Mouse (Mus musculus): ENCODE results near the gene Nudt17. TPM values are rescaled to one million over a fixed set of nuclear protein-coding genes. Genes with fewer than 3 reads are reported as not detected.
A peak's percentile ranks its signal among the peaks of the same experiment; 100 is the strongest.
"Not testable (repeated sequence)": the region's sequence is repeated elsewhere in the genome, so short reads cannot be mapped to it uniquely, and the experiment has no call there.

Gene Nudt17
- polyA plus RNA-seq, 1 experiment from 2014 or later = 12.0 TPM

- no peaks in the 10 kb centered on the region for H3K9me3 ChIP-seq (replicated peaks; ENCODE audit: control insufficient read depth, low read length)
- no peak overlapping the region for H3K9ac ChIP-seq (replicated peaks; ENCODE audit: low read length)
- H3K4me2 ChIP-seq (ENCODE audit: low read depth, low read length) = no peak overlapping the region
- H3K36me3 ChIP-seq (replicated peaks; ENCODE audit: control insufficient read depth, insufficient read depth, low read depth, low read length) = no peaks in the 10 kb centered on the region
- no peak overlapping the region for H3K27ac ChIP-seq (replicated peaks; ENCODE audit: low read depth, low read length)
- no peaks in the 10 kb centered on the region for H3K27me3 ChIP-seq (ENCODE audit: control insufficient read depth, insufficient read depth, low read length)
- DNase-seq (ENCODE audit: low spot score) (no peak), ATAC-seq (replicated peaks; ENCODE audit: insufficient number of reproducible peaks, low FRiP score, low TSS enrichment, low read depth) (no peak)
- H3K4me1 ChIP-seq (ENCODE audit: control insufficient read depth, insufficient read depth, low read length) = no peaks in the 10 kb centered on the region
- no peak overlapping the region for H3K4me3 ChIP-seq (ENCODE audit: low read depth, low read length)
- 90% methylated on average over 5 of the region's 5 CpGs for WGBS
Observed at GRCm38 (mm10) chr3:96666916-96667315, 41.4 kb downstream of the Nudt17 start.

GRCm38 (mm10) chr3:96665732-96666363 is 42.5 kb downstream of the Nudt17 start:
- H3K27ac ChIP-seq (replicated peaks; ENCODE audit: low read depth, low read length); H3K4me2 ChIP-seq (ENCODE audit: low read depth, low read length); DNase-seq (ENCODE audit: low spot score); H3K4me1 ChIP-seq (ENCODE audit: control insufficient read depth, insufficient read depth, low read length); H3K4me3 ChIP-seq (ENCODE audit: low read depth, low read length); H3K27me3 ChIP-seq (ENCODE audit: control insufficient read depth, insufficient read depth, low read length); H3K36me3 ChIP-seq (replicated peaks; ENCODE audit: control insufficient read depth, insufficient read depth, low read depth, low read length); H3K9me3 ChIP-seq (replicated peaks; ENCODE audit: control insufficient read depth, low read length); H3K9ac ChIP-seq (replicated peaks; ENCODE audit: low read length); ATAC-seq (replicated peaks; ENCODE audit: insufficient number of reproducible peaks, low FRiP score, low TSS enrichment, low read depth): not testable (repeated sequence)
- 83% methylated on average over 7 of the region's 7 CpGs for WGBS

- WGBS = 5% methylated on average over 17 of the region's 18 CpGs
- Histone ChIP-seq H3K9ac (replicated peaks; ENCODE audit: low read length) (peak overlapping the region; percentile 3; the same call in 1 of the 2 replicates), H3K27ac (replicated peaks; ENCODE audit: low read depth, low read length) (peak overlapping the region; percentile 38), H3K27me3 (ENCODE audit: control insufficient read depth, insufficient read depth, low read length) (no peaks in the 10 kb centered on the region), H3K9me3 (replicated peaks; ENCODE audit: control insufficient read depth, low read length) (no peaks in the 10 kb centered on the region), H3K4me2 (ENCODE audit: low read depth, low read length) (peak overlapping the region; percentile 21), H3K36me3 (replicated peaks; ENCODE audit: control insufficient read depth, insufficient read depth, low read depth, low read length) (no peaks in the 10 kb centered on the region), H3K4me1 (ENCODE audit: control insufficient read depth, insufficient read depth, low read length) (no peaks in the 10 kb centered on the region), H3K4me3 (ENCODE audit: low read depth, low read length) (no peak overlapping the region)
- ATAC-seq (replicated peaks; ENCODE audit: insufficient number of reproducible peaks, low FRiP score, low TSS enrichment, low read depth) (peak; percentile 89), DNase-seq (ENCODE audit: low spot score) (peak; percentile 92)
Observed at GRCm38 (mm10) chr3:96663432-96664239, 44.7 kb downstream of the Nudt17 start.

- no peaks in the 10 kb centered on the region for H3K9me3 ChIP-seq (replicated peaks; ENCODE audit: control insufficient read depth, low read length)
- H3K36me3 ChIP-seq (replicated peaks; ENCODE audit: control insufficient read depth, insufficient read depth, low read depth, low read length) = no peaks in the 10 kb centered on the region
- H3K9ac ChIP-seq (replicated peaks; ENCODE audit: low read length) = no peak overlapping the region; the same call in 1 of the 2 replicates
- ATAC-seq (replicated peaks; ENCODE audit: insufficient number of reproducible peaks, low FRiP score, low TSS enrichment, low read depth) (no peak), DNase-seq (ENCODE audit: low spot score) (no peak)
- peak overlapping the region; percentile 21 for H3K4me2 ChIP-seq (ENCODE audit: low read depth, low read length)
- H3K4me3 ChIP-seq (ENCODE audit: low read depth, low read length) = no peak overlapping the region
- peak overlapping the region; percentile 38 for H3K27ac ChIP-seq (replicated peaks; ENCODE audit: low read depth, low read length)
- no peaks in the 10 kb centered on the region for H3K4me1 ChIP-seq (ENCODE audit: control insufficient read depth, insufficient read depth, low read length)
- no peaks in the 10 kb centered on the region for H3K27me3 ChIP-seq (ENCODE audit: control insufficient read depth, insufficient read depth, low read length)
- WGBS = 44% methylated on average over 8 of the region's 8 CpGs
Observed at GRCm38 (mm10) chr3:96662731-96663316, 45.5 kb downstream of the Nudt17 start.

- Histone ChIP-seq H3K27me3 (ENCODE audit: control insufficient read depth, insufficient read depth, low read length) (no peaks in the 10 kb centered on the region), H3K4me2 (ENCODE audit: low read depth, low read length) (no peak overlapping the region), H3K9ac (replicated peaks; ENCODE audit: low read length) (no peak overlapping the region), H3K27ac (replicated peaks; ENCODE audit: low read depth, low read length) (no peak overlapping the region), H3K4me1 (ENCODE audit: control insufficient read depth, insufficient read depth, low read length) (no peaks in the 10 kb centered on the region), H3K36me3 (replicated peaks; ENCODE audit: control insufficient read depth, insufficient read depth, low read depth, low read length) (no peaks in the 10 kb centered on the region), H3K9me3 (replicated peaks; ENCODE audit: control insufficient read depth, low read length) (no peaks in the 10 kb centered on the region), H3K4me3 (ENCODE audit: low read depth, low read length) (no peak overlapping the region)
- no peak for DNase-seq (ENCODE audit: low spot score)
- 87% methylated on average over 2 of the region's 2 CpGs for WGBS
- no peak for ATAC-seq (replicated peaks; ENCODE audit: insufficient number of reproducible peaks, low FRiP score, low TSS enrichment, low read depth)
Observed at GRCm38 (mm10) chr3:96660901-96661300, 47.5 kb downstream of the Nudt17 start.

Other genes with a start within 250 kb of the Nudt17 start
- 1.2 and 1.5 TPM in 2 replicates for gene Hfe2, start 183.4 kb downstream of the Nudt17 start, polyA plus RNA-seq (2014; fragmentation: Nextera tagmentation; extraction: Ambion mirVana)
- gene Txnip, start 150.6 kb downstream of the Nudt17 start, polyA plus RNA-seq (2014; fragmentation: Nextera tagmentation; extraction: Ambion mirVana) = 62.3 and 63.6 TPM in 2 replicates
- gene Gm16253, start 131.6 kb downstream of the Nudt17 start, polyA plus RNA-seq (2014; fragmentation: Nextera tagmentation; extraction: Ambion mirVana) = not detected in 2 replicates
- 13.2 and 14.2 TPM in 2 replicates for gene Polr3gl, start 114.4 kb downstream of the Nudt17 start, polyA plus RNA-seq (2014; fragmentation: Nextera tagmentation; extraction: Ambion mirVana)
- gene Ankrd34a, start 111.9 kb downstream of the Nudt17 start, polyA plus RNA-seq (2014; fragmentation: Nextera tagmentation; extraction: Ambion mirVana) = 0.90 and 1.1 TPM in 2 replicates
- gene Lix1l, start 107.4 kb downstream of the Nudt17 start, polyA plus RNA-seq (2014; fragmentation: Nextera tagmentation; extraction: Ambion mirVana) = 6.5 and 7.0 TPM in 2 replicates
- 195 and 196 TPM in 2 replicates for gene Rbm8a, start 78.6 kb downstream of the Nudt17 start, polyA plus RNA-seq (2014; fragmentation: Nextera tagmentation; extraction: Ambion mirVana)
- gene Pex11b, start 73.2 kb downstream of the Nudt17 start, polyA plus RNA-seq (2014; fragmentation: Nextera tagmentation; extraction: Ambion mirVana) = 54.7 and 62.3 TPM in 2 replicates
- not detected in 2 replicates for gene Gm42957, start 73.1 kb downstream of the Nudt17 start, polyA plus RNA-seq (2014; fragmentation: Nextera tagmentation; extraction: Ambion mirVana)
- gene Itga10, start 63.0 kb downstream of the Nudt17 start, polyA plus RNA-seq (2014; fragmentation: Nextera tagmentation; extraction: Ambion mirVana) = 0.59 and 0.77 TPM in 2 replicates
- gene Ankrd35, start 38.4 kb downstream of the Nudt17 start, polyA plus RNA-seq (2014; fragmentation: Nextera tagmentation; extraction: Ambion mirVana) = 0.14 and 0.45 TPM in 2 replicates
- 33.8 and 35.5 TPM in 2 replicates for gene Pias3, start 12.2 kb downstream of the Nudt17 start, polyA plus RNA-seq (2014; fragmentation: Nextera tagmentation; extraction: Ambion mirVana)
- gene Polr3c, start 19.1 kb upstream of the Nudt17 start, polyA plus RNA-seq (2014; fragmentation: Nextera tagmentation; extraction: Ambion mirVana) = 35.9 and 37.3 TPM in 2 replicates
- gene Rnf115, start 19.1 kb upstream of the Nudt17 start, polyA plus RNA-seq (2014; fragmentation: Nextera tagmentation; extraction: Ambion mirVana) = 82.3 and 85.1 TPM in 2 replicates
- not detected in 2 replicates for gene Pdzk1, start 120.7 kb upstream of the Nudt17 start, polyA plus RNA-seq (2014; fragmentation: Nextera tagmentation; extraction: Ambion mirVana)
- gene Cd160, start 120.8 kb upstream of the Nudt17 start, polyA plus RNA-seq (2014; fragmentation: Nextera tagmentation; extraction: Ambion mirVana) = 0.22 TPM in 1 of 2 replicates, not detected in the other
- gene Gja5, start 196.1 kb upstream of the Nudt17 start, polyA plus RNA-seq (2014; fragmentation: Nextera tagmentation; extraction: Ambion mirVana) = 3.0 and 3.9 TPM in 2 replicates
- gene Gpr89, start 196.8 kb upstream of the Nudt17 start, polyA plus RNA-seq (2014; fragmentation: Nextera tagmentation; extraction: Ambion mirVana) = 41.6 and 41.9 TPM in 2 replicates
- gene Gja8, start 217.5 kb upstream of the Nudt17 start, polyA plus RNA-seq (2014; fragmentation: Nextera tagmentation; extraction: Ambion mirVana) = 0.49 and 2.5 TPM in 2 replicates

All from embryonic facial prominence, embryonic 11.5 days (tissue).